Mouse (Mus musculus): ENCODE results near the gene Nop9.

- TF ChIP-seq POLR2A (IDR thresholded peaks at IDR 0.05; ENCODE audit: insufficient read depth, low read depth, low read length) (no peak), CTCF (IDR thresholded peaks at IDR 0.05; ENCODE audit: insufficient read depth, low read depth, low read length) (no peak)
Observed at GRCm38 (mm10) chr14:55709509-55709908, 36.0 kb upstream of the Nop9 start.
